Mouse (Mus musculus) cerebellum, adult 11-12 months (tissue): ENCODE measurements around the gene Cacnb1.
A peak's percentile ranks its signal among the peaks of the same experiment; 100 is the strongest.

ENCODE experiments used
- DNase-seq: peaks from one replicate; pipeline ENCODE4 v3.0.0; 2022

Gene Cacnb1

GRCm38 (mm10) chr11:97985727-97986677, 36.8 kb downstream of the Cacnb1 start, which contains the start of gene Plxdc1:
Gene Plxdc1, minus strand, starts transcription at chr11:97986444.
- no peak for DNase-seq

GRCm38 (mm10) chr11:97983983-97984382, 38.9 kb downstream of the Cacnb1 start:
- DNase-seq = no peak

- DNase-seq = no peak
Measured at GRCm38 (mm10) chr11:97983506-97983905, 39.3 kb downstream of the Cacnb1 start.

GRCm38 (mm10) chr11:97982721-97983120, 40.1 kb downstream of the Cacnb1 start:
- no peak for DNase-seq

- DNase-seq = no peak
Measured at GRCm38 (mm10) chr11:97980531-97980966, 42.3 kb downstream of the Cacnb1 start.

GRCm38 (mm10) chr11:97979824-97980495, 42.9 kb downstream of the Cacnb1 start:
- DNase-seq = no peak

- DNase-seq = no peak
Measured at GRCm38 (mm10) chr11:97978392-97978791, 44.4 kb downstream of the Cacnb1 start.

- no peak for DNase-seq
Measured at GRCm38 (mm10) chr11:97977797-97978196, 45.0 kb downstream of the Cacnb1 start.

GRCm38 (mm10) chr11:97974746-97975145, 48.1 kb downstream of the Cacnb1 start:
- DNase-seq = no peak

GRCm38 (mm10) chr11:97974141-97974540, 48.7 kb downstream of the Cacnb1 start:
- DNase-seq = no peak

GRCm38 (mm10) chr11:97972434-97972833, 50.4 kb downstream of the Cacnb1 start:
- no peak for DNase-seq

GRCm38 (mm10) chr11:97971232-97971631, 51.6 kb downstream of the Cacnb1 start:
- no peak for DNase-seq

GRCm38 (mm10) chr11:97970771-97971170, 52.1 kb downstream of the Cacnb1 start:
- no peak for DNase-seq

- DNase-seq = no peak
Measured at GRCm38 (mm10) chr11:97968385-97968784, 54.4 kb downstream of the Cacnb1 start.

GRCm38 (mm10) chr11:97967114-97967513, 55.7 kb downstream of the Cacnb1 start:
- peak; percentile 55 for DNase-seq

GRCm38 (mm10) chr11:97960907-97961306, 61.9 kb downstream of the Cacnb1 start:
- DNase-seq = peak; percentile 50

- DNase-seq = no peak
Measured at GRCm38 (mm10) chr11:97959300-97959680, 63.5 kb downstream of the Cacnb1 start.

GRCm38 (mm10) chr11:97958641-97959299, 64.1 kb downstream of the Cacnb1 start:
- DNase-seq = no peak

- peak; percentile 83 for DNase-seq
Measured at GRCm38 (mm10) chr11:97956905-97957560, 65.8 kb downstream of the Cacnb1 start.

GRCm38 (mm10) chr11:97955915-97956314, 66.9 kb downstream of the Cacnb1 start:
- no peak for DNase-seq

- DNase-seq = no peak
Measured at GRCm38 (mm10) chr11:97955146-97955902, 67.5 kb downstream of the Cacnb1 start.
